Mouse (Mus musculus) olfactory bulb, adult 2 months (tissue): Measurements from ENCODE around the gene Lag3. TPM values are rescaled to one million over a fixed set of nuclear protein-coding genes. Genes with fewer than 3 reads are reported as not detected.
"Not testable (repeated sequence)": the region's sequence is repeated elsewhere in the genome, so short reads cannot be mapped to it uniquely, and the experiment has no call there.

Source experiments
- H3K27ac ChIP-seq: fragments of 200-500 bp; 2 replicates; pipeline ENCODE4 v1.5.1; 2012; ENCODE audit warnings: low read depth, low read length; ENCODE audit not compliant: insufficient read depth
- H3K4me1 ChIP-seq: fragments of 200-500 bp; 2 replicates; pipeline ENCODE4 v1.6.1; 2012; ENCODE audit warnings: low read length; ENCODE audit not compliant: control insufficient read depth, insufficient read depth
- H3K4me3 ChIP-seq: fragments of 200-500 bp; 2 replicates; pipeline ENCODE4 v1.5.1; 2012; ENCODE audit warnings: mild to moderate bottlenecking, low read depth, low read length, moderate library complexity; ENCODE audit not compliant: insufficient read depth
- CTCF ChIP-seq: fragments of 200-500 bp; IDR thresholded peaks from 2 replicates; pipeline ENCODE4 v1.5.1; 2012; ENCODE audit warnings: low read depth, mild to moderate bottlenecking, low read length, moderate library complexity; ENCODE audit not compliant: insufficient read depth
- POLR2A ChIP-seq: fragments of 200-500 bp; IDR thresholded peaks from 2 replicates; pipeline ENCODE4 v1.6.1; 2012; ENCODE audit warnings: mild to moderate bottlenecking, low read depth, low read length, moderate library complexity; ENCODE audit not compliant: insufficient read depth
- WGBS: fragments of 180-500 bp; shearing (Covaris S2); methylation state at CpG from one replicate; pipeline ENCODE4 v1.1.7; 2018; 5-methylcytosine and 5-hydroxymethylcytosine counted together
- polyA plus RNA-seq: library from polyadenylated mRNA; stranded (reverse); fragments of >200 nt; gene quantifications from 2 replicates; pipeline ENCODE4 v1.2.4, GENCODE M21; 2012; ENCODE audit warnings: low replicate concordance; ENCODE audit not compliant: missing spikeins, insufficient read depth, insufficient read length

The Lag3 gene
- polyA plus RNA-seq, 1 experiment = not detected

GRCm38 (mm10) chr6:124904991-124905860 lies 6.3 kb downstream of the Lag3 start:
- TF ChIP-seq POLR2A (no peak), CTCF (no peak)

GRCm38 (mm10) chr6:124904161-124904981 lies 7.1 kb downstream of the Lag3 start:
- TF ChIP-seq CTCF = no peak
- 0 out of 2 replicates have a peak, but pooled peaks have one; percentile 6 for TF ChIP-seq POLR2A
- peak overlapping the region; percentile 37 for H3K4me3 ChIP-seq
- H3K4me1 ChIP-seq = peaks cover 13% of the 10 kb centered on the region
- peak overlapping the region; percentile 93 for H3K27ac ChIP-seq
- 8% methylated on average over 24 of the region's 24 CpGs for WGBS

More at GRCm38 (mm10) chr6:124904991-124905860, 6.3 kb downstream of the Lag3 start:
- WGBS = 38% methylated on average over 16 of the region's 16 CpGs
- 0 out of 2 replicates have a peak overlapping the region, but pooled peaks have one; percentile 37 for H3K4me3 ChIP-seq
- H3K4me1 ChIP-seq = peaks cover 18% of the 10 kb centered on the region
- peak overlapping the region; percentile 93 for H3K27ac ChIP-seq

GRCm38 (mm10) chr6:124903580-124904151 lies 7.8 kb downstream of the Lag3 start:
- under 1% methylated on average over 23 of the region's 23 CpGs for WGBS
- Histone ChIP-seq H3K4me1 (peaks cover 13% of the 10 kb centered on the region), H3K4me3 (peak overlapping the region; percentile 34), H3K27ac (peak overlapping the region; percentile 88)
- TF ChIP-seq POLR2A = 0 out of 2 replicates have a peak, but pooled peaks have one; percentile 32
- TF ChIP-seq CTCF = peak; percentile 94

GRCm38 (mm10) chr6:124901851-124902250 lies 9.7 kb downstream of the Lag3 start:
- no peak for TF ChIP-seq POLR2A
- TF ChIP-seq CTCF = no peak
- Histone ChIP-seq H3K4me3 (no peak overlapping the region), H3K27ac (no peak overlapping the region; the same call in 1 of the 2 replicates), H3K4me1 (peaks cover 13% of the 10 kb centered on the region)

GRCm38 (mm10) chr6:124900801-124901480 lies 10.6 kb downstream of the Lag3 start:
- no peak overlapping the region for H3K4me3 ChIP-seq
- no peak overlapping the region; the same call in 1 of the 2 replicates for H3K27ac ChIP-seq
- 76% methylated on average over 10 of the region's 10 CpGs for WGBS
- TF ChIP-seq CTCF (no peak), POLR2A (no peak)
- H3K4me1 ChIP-seq = peaks cover 13% of the 10 kb centered on the region

GRCm38 (mm10) chr6:124900056-124900800 lies 11.3 kb downstream of the Lag3 start:
- no peak overlapping the region for H3K4me3 ChIP-seq
- 61% methylated on average over 8 of the region's 8 CpGs for WGBS
- H3K4me1 ChIP-seq = peaks cover 11% of the 10 kb centered on the region
- no peak for TF ChIP-seq POLR2A
- no peak for TF ChIP-seq CTCF
- H3K27ac ChIP-seq = no peak overlapping the region; the same call in 1 of the 2 replicates

GRCm38 (mm10) chr6:124898359-124898758 lies 13.1 kb downstream of the Lag3 start:
- no peak overlapping the region for H3K27ac ChIP-seq
- H3K4me1 ChIP-seq = peaks cover under 1% of the 10 kb centered on the region; the same call in 1 of the 2 replicates
- no peak for TF ChIP-seq POLR2A
- TF ChIP-seq CTCF = no peak
- WGBS = 78% methylated on average over 3 of the region's 3 CpGs
- no peak overlapping the region for H3K4me3 ChIP-seq

- H3K4me1 ChIP-seq, H3K4me3 ChIP-seq: not testable (repeated sequence)
- 86% methylated on average over 2 of the region's 2 CpGs for WGBS
Measured at GRCm38 (mm10) chr6:124894113-124894512, 17.4 kb downstream of the Lag3 start.

More at GRCm38 (mm10) chr6:124894113-124894512, 17.4 kb downstream of the Lag3 start:
- not testable (repeated sequence) for H3K27ac ChIP-seq
